Mouse (Mus musculus): ENCODE measurements at regions not wholly inside any gene's neighbourhood (a gene's known extent, or its start where the extent isn't known, plus 50 kb on each side); places are given as distances from the start of the nearest gene placed in this dataset.
A peak's percentile ranks its signal among the peaks of the same experiment; 100 is the strongest.

GRCm38 (mm10) chr13:42597781-42598180, 82.6 kb upstream of the Phactr1 start:
- 80% methylated on average over 3 of the region's 3 CpGs for WGBS
- ATAC-seq (ENCODE audit: borderline replicate concordance, extremely low read depth, low FRiP score, low TSS enrichment): no peak
- Histone ChIP-seq H3K27ac (no peak overlapping the region), H3K4me3 (no peak overlapping the region), H3K9me3 (no peaks in the 10 kb centered on the region), H3K36me3 (no peaks in the 10 kb centered on the region), H3K27me3 (no peaks in the 10 kb centered on the region), H3K9ac (no peak overlapping the region), H3K4me2 (no peak overlapping the region), H3K4me1 (peaks cover 5% of the 10 kb centered on the region; the same call in 1 of the 2 replicates)

GRCm38 (mm10) chr13:42603308-42603707, 77.1 kb upstream of the Phactr1 start:
- Histone ChIP-seq H3K9me3 (no peaks in the 10 kb centered on the region), H3K4me3 (no peak overlapping the region), H3K9ac (no peak overlapping the region), H3K27ac (no peak overlapping the region), H3K4me2 (no peak overlapping the region), H3K4me1 (no peaks in the 10 kb centered on the region), H3K27me3 (no peaks in the 10 kb centered on the region), H3K36me3 (no peaks in the 10 kb centered on the region)
- 75% methylated on average over 4 of the region's 4 CpGs for WGBS
- ATAC-seq (ENCODE audit: borderline replicate concordance, extremely low read depth, low FRiP score, low TSS enrichment): no peak

GRCm38 (mm10) chr13:42607735-42608134, 72.7 kb upstream of the Phactr1 start:
- WGBS: 40% methylated on average over 10 of the region's 10 CpGs

DNA sequence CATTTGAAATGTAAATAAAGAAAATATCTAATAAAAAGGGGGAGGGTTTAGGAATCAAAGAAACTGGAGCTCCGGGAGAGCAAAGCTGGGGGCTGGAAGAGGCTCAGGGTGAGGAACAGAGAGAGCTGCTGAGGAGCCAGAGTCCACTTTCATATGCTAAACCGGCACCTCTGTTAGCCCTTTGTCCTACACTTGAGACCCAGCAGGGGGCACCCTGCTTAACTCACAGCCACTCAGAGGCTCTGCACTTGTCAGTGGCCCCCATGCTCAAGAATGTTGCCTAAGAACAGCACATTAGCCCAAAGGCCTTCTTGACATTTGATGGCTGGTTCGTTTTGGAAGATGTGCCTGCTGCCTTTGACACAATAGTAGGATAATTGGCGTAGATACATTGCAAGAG, 71.5 kb upstream of the Phactr1 start:
- Histone ChIP-seq H3K4me1 (no peaks in the 10 kb centered on the region), H3K27ac (no peak overlapping the region), H3K27me3 (no peaks in the 10 kb centered on the region), H3K9me3 (no peaks in the 10 kb centered on the region), H3K4me2 (no peak overlapping the region), H3K9ac (no peak overlapping the region), H3K36me3 (no peaks in the 10 kb centered on the region), H3K4me3 (no peak overlapping the region)
- no peak for ATAC-seq (ENCODE audit: borderline replicate concordance, extremely low read depth, low FRiP score, low TSS enrichment)
- WGBS: 34% methylated on average over 4 of the region's 4 CpGs

More at GRCm38 (mm10) chr13:42607735-42608134, 72.7 kb upstream of the Phactr1 start:
- no peak overlapping the region for H3K9ac ChIP-seq
- no peaks in the 10 kb centered on the region for H3K9me3 ChIP-seq
- no peak overlapping the region for H3K27ac ChIP-seq
- no peak overlapping the region for H3K4me2 ChIP-seq
- ATAC-seq (ENCODE audit: borderline replicate concordance, extremely low read depth, low FRiP score, low TSS enrichment): no peak
- no peak overlapping the region for H3K4me3 ChIP-seq
- H3K36me3 ChIP-seq: no peaks in the 10 kb centered on the region
- H3K27me3 ChIP-seq: no peaks in the 10 kb centered on the region
- no peaks in the 10 kb centered on the region for H3K4me1 ChIP-seq

DNA sequence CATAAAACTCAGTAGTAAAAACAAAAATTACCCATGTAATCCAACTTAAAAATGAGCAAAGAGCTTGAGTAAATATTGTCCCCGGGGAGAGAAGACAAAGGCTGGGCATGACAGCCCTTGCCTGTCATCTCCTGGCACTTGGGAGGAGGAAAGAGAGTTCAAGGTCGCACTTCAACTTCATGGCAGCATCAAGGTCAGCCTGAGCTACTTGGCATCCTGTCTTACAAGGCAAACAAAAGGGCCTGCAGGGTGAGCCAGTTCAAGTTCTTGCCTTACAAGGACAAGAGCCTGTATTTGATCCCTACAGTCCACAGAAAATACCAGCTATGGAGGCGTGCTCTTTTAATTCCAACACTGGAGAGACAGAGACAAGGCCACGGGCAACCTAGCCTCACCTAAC, 67.1 kb upstream of the Phactr1 start:
- Histone ChIP-seq H3K27me3 (no peaks in the 10 kb centered on the region), H3K36me3 (no peaks in the 10 kb centered on the region), H3K4me3 (no peak overlapping the region), H3K9me3 (no peaks in the 10 kb centered on the region), H3K4me1 (no peaks in the 10 kb centered on the region), H3K9ac (no peak overlapping the region), H3K4me2 (no peak overlapping the region), H3K27ac (no peak overlapping the region)
- WGBS: 43% methylated on average over 4 of the region's 4 CpGs
- ATAC-seq (ENCODE audit: borderline replicate concordance, extremely low read depth, low FRiP score, low TSS enrichment): no peak

DNA sequence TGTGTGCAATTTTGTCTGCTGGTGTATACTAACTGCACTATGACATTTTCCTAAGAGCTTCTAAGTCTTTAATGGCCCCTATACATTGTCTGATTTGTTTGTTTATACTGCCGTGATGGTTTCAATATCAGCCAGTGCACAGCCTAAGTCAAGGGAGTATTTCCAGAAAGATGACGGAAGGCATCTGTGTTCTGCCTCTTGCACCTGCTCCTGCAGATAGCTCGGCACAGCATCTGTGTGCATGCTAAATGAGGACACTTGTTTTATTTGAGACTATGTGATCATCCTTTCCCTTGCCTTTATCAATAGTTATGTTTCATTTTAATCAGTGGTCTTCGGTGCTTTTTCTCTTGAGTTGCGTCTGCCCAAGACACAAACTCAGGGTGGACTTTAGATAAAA, 64.6 kb upstream of the Phactr1 start:
- Histone ChIP-seq H3K9me3 (no peaks in the 10 kb centered on the region), H3K36me3 (no peaks in the 10 kb centered on the region), H3K27ac (no peak overlapping the region), H3K4me1 (no peaks in the 10 kb centered on the region), H3K9ac (no peak overlapping the region), H3K4me3 (no peak overlapping the region), H3K4me2 (no peak overlapping the region), H3K27me3 (no peaks in the 10 kb centered on the region)
- ATAC-seq (ENCODE audit: borderline replicate concordance, extremely low read depth, low FRiP score, low TSS enrichment): no peak
- 67% methylated on average over 5 of the region's 5 CpGs for WGBS

DNA sequence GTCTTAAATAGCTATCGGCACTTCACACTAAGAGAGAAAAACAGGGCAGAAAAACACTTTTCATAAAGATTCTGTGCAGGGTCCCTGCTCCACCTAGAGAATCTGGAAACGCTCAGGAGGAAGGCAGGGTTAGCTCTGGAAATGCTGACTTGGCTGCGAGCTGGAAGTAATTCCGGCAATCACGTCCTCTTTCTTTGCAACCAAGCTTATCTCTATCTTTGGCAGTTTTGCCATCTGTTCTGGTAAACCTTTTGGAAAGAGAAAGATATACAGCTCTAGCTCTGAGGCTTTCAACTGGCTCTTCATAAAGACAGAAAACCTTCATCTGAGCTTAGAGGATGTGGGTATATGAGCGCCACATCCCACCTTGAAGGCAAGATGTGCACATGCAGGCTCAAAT, 63.2 kb upstream of the Phactr1 start:
- whole genome bisulfite sequencing: 82% methylated on average over 6 of the region's 6 CpGs
- Histone ChIP-seq H3K9me3 (no peaks in the 10 kb centered on the region), H3K4me1 (no peaks in the 10 kb centered on the region), H3K27me3 (no peaks in the 10 kb centered on the region), H3K36me3 (no peaks in the 10 kb centered on the region), H3K27ac (no peak overlapping the region), H3K4me3 (no peak overlapping the region), H3K4me2 (no peak overlapping the region), H3K9ac (no peak overlapping the region)
- ATAC-seq (ENCODE audit: borderline replicate concordance, extremely low read depth, low FRiP score, low TSS enrichment): no peak

DNA sequence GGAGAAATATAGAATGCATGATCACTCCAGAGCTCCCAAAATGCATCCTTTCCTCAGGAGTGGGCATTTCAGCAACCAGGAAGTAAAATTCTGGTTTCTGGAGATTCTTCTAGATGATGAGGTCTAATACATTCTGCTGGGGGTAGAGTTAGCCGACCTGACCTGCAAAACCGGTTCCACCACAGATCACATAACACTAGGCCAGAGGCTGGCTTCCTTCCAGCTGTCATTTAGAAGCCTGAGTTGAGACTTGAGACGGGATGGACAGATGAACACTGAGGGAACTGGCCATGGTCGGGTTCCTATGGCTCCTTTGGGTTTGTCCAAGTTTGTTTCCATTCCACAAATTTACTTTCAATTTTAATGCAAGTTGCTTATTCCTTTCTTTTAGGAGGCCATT, 62.6 kb upstream of the Phactr1 start:
- Histone ChIP-seq H3K27ac (no peak overlapping the region), H3K9ac (no peak overlapping the region), H3K4me3 (no peak overlapping the region), H3K9me3 (no peaks in the 10 kb centered on the region), H3K27me3 (no peaks in the 10 kb centered on the region), H3K4me1 (no peaks in the 10 kb centered on the region), H3K36me3 (no peaks in the 10 kb centered on the region), H3K4me2 (no peak overlapping the region)
- ATAC-seq (ENCODE audit: borderline replicate concordance, extremely low read depth, low FRiP score, low TSS enrichment): peak; percentile 52; the same call in 1 of the 2 replicates
- WGBS: 34% methylated on average over 4 of the region's 4 CpGs

GRCm38 (mm10) chr13:42619555-42620280, 60.7 kb upstream of the Phactr1 start:
- no peaks in the 10 kb centered on the region for H3K4me1 ChIP-seq
- no peak overlapping the region for H3K4me3 ChIP-seq
- no peaks in the 10 kb centered on the region for H3K27me3 ChIP-seq
- no peaks in the 10 kb centered on the region for H3K36me3 ChIP-seq
- WGBS: 90% methylated on average over 6 of the region's 6 CpGs
- ATAC-seq (ENCODE audit: borderline replicate concordance, extremely low read depth, low FRiP score, low TSS enrichment): no peak
- no peaks in the 10 kb centered on the region for H3K9me3 ChIP-seq
- H3K4me2 ChIP-seq: no peak overlapping the region
- H3K9ac ChIP-seq: no peak overlapping the region
- H3K27ac ChIP-seq: no peak overlapping the region

DNA sequence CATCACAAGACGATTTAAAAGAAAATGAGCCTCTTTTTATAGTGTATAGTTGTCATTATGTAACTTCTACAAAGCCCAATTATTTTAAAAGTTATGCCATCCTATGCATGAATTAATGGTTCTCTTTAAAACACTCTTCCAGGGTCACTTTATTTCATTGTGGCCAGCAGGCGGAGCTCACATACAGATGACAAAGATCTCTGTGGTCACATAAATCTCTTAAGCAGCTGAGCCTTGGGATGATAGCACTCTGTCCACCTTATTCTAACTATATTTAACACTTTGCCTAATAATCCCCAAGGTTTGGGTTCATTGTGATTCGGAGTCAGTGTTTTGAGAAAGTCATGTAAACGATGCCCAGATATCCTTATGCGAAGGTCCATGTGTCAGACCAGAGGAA, 56.9 kb upstream of the Phactr1 start:
- WGBS: 45% methylated on average over 5 of the region's 5 CpGs

More for the DNA sequence above, 56.9 kb upstream of the Phactr1 start:
- Histone ChIP-seq H3K36me3 (no peaks in the 10 kb centered on the region), H3K9me3 (no peaks in the 10 kb centered on the region), H3K4me3 (no peak overlapping the region), H3K27me3 (no peaks in the 10 kb centered on the region), H3K27ac (no peak overlapping the region), H3K4me1 (no peaks in the 10 kb centered on the region), H3K9ac (no peak overlapping the region), H3K4me2 (no peak overlapping the region)
- ATAC-seq (ENCODE audit: borderline replicate concordance, extremely low read depth, low FRiP score, low TSS enrichment): no peak

All from lung, embryonic 15.5 days (tissue).